Mouse (Mus musculus) spleen, adult 2 months (tissue): ENCODE results near the gene Lrwd1.

Experiments used
- CTCF ChIP-seq: fragments of 200-500 bp; IDR thresholded peaks from 2 replicates; pipeline ENCODE4 v1.5.1; 2011; ENCODE audit warnings: mild to moderate bottlenecking, inconsistent platforms; ENCODE audit not compliant: insufficient read depth, insufficient read length, insufficient replicate concordance; ENCODE audit errors: extremely low read depth
- POLR2A ChIP-seq: fragments of 200-500 bp; IDR thresholded peaks from 2 replicates; pipeline ENCODE4 v1.6.1; 2011; ENCODE audit warnings: low read depth, low read length, inconsistent platforms

DNA sequence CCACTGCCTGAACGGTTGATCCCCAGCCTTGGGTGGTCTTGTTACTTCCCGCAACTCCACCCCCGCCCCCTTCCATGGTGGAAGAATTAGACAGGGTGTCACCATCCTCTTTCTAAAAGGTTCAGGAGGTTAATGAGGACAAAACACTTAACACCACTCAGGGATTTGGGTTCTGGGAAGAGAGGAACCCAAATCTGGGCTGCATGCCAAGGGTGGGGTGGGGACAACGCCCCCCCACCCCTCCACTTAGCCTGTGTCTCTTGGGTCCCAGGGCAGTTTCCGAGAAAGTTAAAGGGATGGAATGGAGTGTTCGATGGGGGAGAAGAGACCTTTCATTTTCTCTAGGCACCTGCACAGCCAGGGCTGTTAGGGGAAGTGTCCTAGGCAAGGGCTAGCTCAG, 62.8 kb downstream of the Lrwd1 start:
- TF ChIP-seq CTCF (no peak), POLR2A (no peak)
